In the genomic region with DNA sequence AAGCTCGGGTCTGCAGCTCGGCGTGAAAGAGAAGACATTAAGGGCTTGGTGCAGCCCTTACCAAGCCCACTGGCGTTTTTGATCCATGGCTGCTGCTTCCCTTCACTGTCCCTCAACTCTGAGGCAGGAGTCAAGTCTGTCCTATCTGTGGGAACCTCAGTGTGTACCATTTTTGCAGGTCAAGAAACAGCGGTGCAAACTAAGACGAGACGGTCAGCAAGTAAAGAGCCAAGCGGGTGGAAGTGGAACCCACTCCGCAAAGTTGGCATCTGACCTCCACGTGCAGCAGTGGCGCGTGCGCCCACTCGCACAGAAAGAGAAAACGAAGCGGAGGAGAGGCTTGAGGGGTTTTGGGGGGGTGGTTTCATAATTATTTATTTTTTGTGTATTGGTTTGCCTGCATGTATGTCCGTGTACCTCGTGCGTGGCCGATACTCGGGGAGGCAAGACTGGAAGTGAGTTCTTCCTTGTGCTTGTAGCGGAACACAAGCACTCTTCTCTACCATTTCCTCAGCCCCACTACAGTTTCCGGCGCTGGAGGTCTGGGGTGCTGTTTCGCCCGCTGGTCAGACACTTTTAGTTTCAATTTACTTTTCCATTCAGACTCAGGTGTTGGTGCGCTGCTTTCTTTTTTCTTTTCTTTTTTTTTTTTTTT, we compare ENCODE assay signal across 9 mouse cellular contexts. TPM values are rescaled to one million over a fixed set of nuclear protein-coding genes. Genes with fewer than 3 reads are reported as not detected.
A peak's percentile ranks its signal among the peaks of the same experiment; 100 is the strongest.
DNase-seq lines count a peak whose midpoint lies in the region; ATAC-seq and TF ChIP-seq lines count a peak whose summit lies in the region.
"Had no signal": no experiment of that assay in that cellular context is flagged by ENCODE, and none has a peak within 500 bp of the region (broad histone marks: within the 10 kb centered on the region; RNA-seq: fewer than 3 reads in every experiment).

No protein-coding gene starts in this region.

- no peaks in the 10 kb centered on the region for H3K9me3 ChIP-seq in E14TG2a.4 (ENCODE audit: low read length)
- H3K9me3 ChIP-seq in liver, embryonic 16.5 days (replicated peaks; ENCODE audit: control insufficient read depth, low read length): no peaks in the 10 kb centered on the region
- no peaks in the 10 kb centered on the region for H3K9me3 ChIP-seq in neural tube, embryonic 14.5 days (ENCODE audit: control insufficient read depth, low read length)

- H3K4me3 ChIP-seq in E14TG2a.4 (replicated peaks; ENCODE audit: low read length): peak overlapping the region; percentile 93
- H3K4me3 ChIP-seq in liver, embryonic 16.5 days (ENCODE audit: low read depth, low read length): peak overlapping the region; percentile 73
- peak overlapping the region; percentile 75 for H3K4me3 ChIP-seq in neural tube, embryonic 14.5 days (ENCODE audit: low read depth, low read length)

- TF ChIP-seq CTCF in E14TG2a.4 (conservative IDR thresholded peaks at IDR 0.05; ENCODE audit: low read length): no peak

- H3K4me2 ChIP-seq in liver, embryonic 16.5 days (ENCODE audit: low read depth, low read length): peak overlapping the region; percentile 97
- peak overlapping the region; percentile 96 for H3K4me2 ChIP-seq in neural tube, embryonic 14.5 days (ENCODE audit: low read depth, low read length)

- no peaks in the 10 kb centered on the region for H3K27me3 ChIP-seq in E14TG2a.4 (ENCODE audit: insufficient read depth, low read length)
- no peaks in the 10 kb centered on the region for H3K27me3 ChIP-seq in liver, embryonic 16.5 days (ENCODE audit: control insufficient read depth, insufficient read depth, low read depth, low read length)
- no peaks in the 10 kb centered on the region for H3K27me3 ChIP-seq in neural tube, embryonic 14.5 days (ENCODE audit: control insufficient read depth, insufficient read depth, low read length)

- peaks cover 80% of the 10 kb centered on the region for H3K4me1 ChIP-seq in E14TG2a.4 (replicated peaks; ENCODE audit: low read depth, low read length)
- peaks cover 16% of the 10 kb centered on the region for H3K4me1 ChIP-seq in liver, embryonic 16.5 days (ENCODE audit: control insufficient read depth, low read depth, low read length)
- H3K4me1 ChIP-seq in neural tube, embryonic 14.5 days (ENCODE audit: control insufficient read depth, insufficient read depth, low read length): peaks cover 9% of the 10 kb centered on the region; the same call in 1 of the 2 replicates

- peaks cover 34% of the 10 kb centered on the region for H3K36me3 ChIP-seq in E14TG2a.4 (ENCODE audit: insufficient read depth, low read length)
- no peaks in the 10 kb centered on the region for H3K36me3 ChIP-seq in liver, embryonic 16.5 days (ENCODE audit: control insufficient read depth, insufficient read depth)
- H3K36me3 ChIP-seq in neural tube, embryonic 14.5 days (ENCODE audit: control insufficient read depth, insufficient read depth, low read length): no peaks in the 10 kb centered on the region

- H3K9ac ChIP-seq in liver, embryonic 16.5 days (ENCODE audit: low read depth, low read length): peak overlapping the region; percentile 58
- peak overlapping the region; percentile 50 for H3K9ac ChIP-seq in neural tube, embryonic 14.5 days (replicated peaks; ENCODE audit: low read depth, low read length)

- ATAC-seq in erythroblast, adult 5-6 weeks (replicated peaks; ENCODE audit: low FRiP score, poor library complexity, severe bottlenecking): peak; percentile 37
- peak; percentile 1; the same call in 1 of the 2 replicates for ATAC-seq in liver, embryonic 16.5 days (ENCODE audit: low read depth)
- ATAC-seq in neural tube, embryonic 14.5 days (ENCODE audit: low read depth): peak; percentile 66

- under 1% methylated on average over 27 of the region's 27 CpGs for WGBS in liver, embryonic 16.5 days (ENCODE audit: insufficient replicate concordance)
- WGBS in neural tube, embryonic 14.5 days: 2% methylated on average over 27 of the region's 27 CpGs

- DNase-seq in B cell, adult 2 months: peak; percentile 62 to 64
- DNase-seq in induced T-regulatory cell, adult 2 months (ENCODE audit: low read depth): peak; percentile 80
- DNase-seq in urinary bladder, adult 2 months (ENCODE audit: low spot score): no peak
- no peak for DNase-seq in adipocyte (ENCODE audit: low spot score)

- H3K27ac ChIP-seq in liver, embryonic 16.5 days (ENCODE audit: low read length): peak overlapping the region; percentile 66
- H3K27ac ChIP-seq in neural tube, embryonic 14.5 days (ENCODE audit: low read depth, low read length): peak overlapping the region; percentile 60; the same call in 1 of the 2 replicates

RNA-seq across cellular contexts. Expression of a gene that starts 0.5 kb away (rescaled TPM):
- 37.7 and 62.5 TPM in 2 replicates for total RNA-seq in erythroblast, adult 5-6 weeks (2015; ENCODE audit: low replicate concordance)
- 29.4 and 32.2 TPM in 2 replicates for total RNA-seq in erythroblast, adult 5-6 weeks (2017; ENCODE audit: low replicate concordance)
- polyA plus RNA-seq in liver, embryonic 16.5 days (2015; fragmentation: Nextera tagmentation; extraction: Ambion mirVana): 64.0 and 69.6 TPM in 2 replicates
- polyA plus RNA-seq in neural tube, embryonic 14.5 days (2014; fragmentation: Nextera tagmentation; extraction: Ambion mirVana): 42.6 and 43.1 TPM in 2 replicates
- polyA plus RNA-seq in urinary bladder, adult 2 months (2012; rRNA removed): 114 and 117 TPM in 2 replicates

RNA-seq across cellular contexts. Expression of a gene that starts 29.7 kb away (rescaled TPM):
- total RNA-seq in erythroblast, adult 5-6 weeks (2015; ENCODE audit: low replicate concordance): 2.7 and 3.3 TPM in 2 replicates
- 4.7 and 7.1 TPM in 2 replicates for total RNA-seq in erythroblast, adult 5-6 weeks (2017; ENCODE audit: low replicate concordance)
- polyA plus RNA-seq in liver, embryonic 16.5 days (2015; fragmentation: Nextera tagmentation; extraction: Ambion mirVana): 10.6 and 12.3 TPM in 2 replicates
- 15.1 and 19.2 TPM in 2 replicates for polyA plus RNA-seq in neural tube, embryonic 14.5 days (2014; fragmentation: Nextera tagmentation; extraction: Ambion mirVana)
- polyA plus RNA-seq in urinary bladder, adult 2 months (2012; rRNA removed): 3.8 and 5.4 TPM in 2 replicates

RNA-seq across cellular contexts. Expression of a gene that starts 40.5 kb away (rescaled TPM):
- total RNA-seq in erythroblast, adult 5-6 weeks (2015; ENCODE audit: low replicate concordance): not detected in 2 replicates
- not detected in 2 replicates for total RNA-seq in erythroblast, adult 5-6 weeks (2017; ENCODE audit: low replicate concordance)
- polyA plus RNA-seq in liver, embryonic 16.5 days (2015; fragmentation: Nextera tagmentation; extraction: Ambion mirVana): not detected in 2 replicates
- polyA plus RNA-seq in neural tube, embryonic 14.5 days (2014; fragmentation: Nextera tagmentation; extraction: Ambion mirVana): 0.86 TPM in 1 of 2 replicates, not detected in the other
- not detected in 2 replicates for polyA plus RNA-seq in urinary bladder, adult 2 months (2012; rRNA removed)
- total RNA-seq: heart, adult 18-20 months had no signal

Comparison
In these comparisons a context has a peak if more than half of its experiments do, and no peak if none do; other contexts are left out.
1. DNase-seq: peak in B cell, adult 2 months (2 of 2) and induced T-regulatory cell, adult 2 months (single experiment); none in urinary bladder, adult 2 months (single experiment) and adipocyte (single experiment).
2. ATAC-seq: peak in every context shown above with its lines; median percentile 66 in neural tube, embryonic 14.5 days; 37 in erythroblast, adult 5-6 weeks; 1 in liver, embryonic 16.5 days.
3. Peak in every context shown above with its lines, with median percentiles within 50 percentile points of each other: H3K4me3 ChIP-seq.